Mouse (Mus musculus) cerebellum, adult 9-11 months (tissue): ENCODE results near the gene P2ry14.
"Not testable (repeated sequence)": the region's sequence is repeated elsewhere in the genome, so short reads cannot be mapped to it uniquely, and the experiment has no call there.

Source experiments
- DNase-seq: peaks from one replicate; pipeline ENCODE4 v3.0.0; 2022

The P2ry14 gene

DNA sequence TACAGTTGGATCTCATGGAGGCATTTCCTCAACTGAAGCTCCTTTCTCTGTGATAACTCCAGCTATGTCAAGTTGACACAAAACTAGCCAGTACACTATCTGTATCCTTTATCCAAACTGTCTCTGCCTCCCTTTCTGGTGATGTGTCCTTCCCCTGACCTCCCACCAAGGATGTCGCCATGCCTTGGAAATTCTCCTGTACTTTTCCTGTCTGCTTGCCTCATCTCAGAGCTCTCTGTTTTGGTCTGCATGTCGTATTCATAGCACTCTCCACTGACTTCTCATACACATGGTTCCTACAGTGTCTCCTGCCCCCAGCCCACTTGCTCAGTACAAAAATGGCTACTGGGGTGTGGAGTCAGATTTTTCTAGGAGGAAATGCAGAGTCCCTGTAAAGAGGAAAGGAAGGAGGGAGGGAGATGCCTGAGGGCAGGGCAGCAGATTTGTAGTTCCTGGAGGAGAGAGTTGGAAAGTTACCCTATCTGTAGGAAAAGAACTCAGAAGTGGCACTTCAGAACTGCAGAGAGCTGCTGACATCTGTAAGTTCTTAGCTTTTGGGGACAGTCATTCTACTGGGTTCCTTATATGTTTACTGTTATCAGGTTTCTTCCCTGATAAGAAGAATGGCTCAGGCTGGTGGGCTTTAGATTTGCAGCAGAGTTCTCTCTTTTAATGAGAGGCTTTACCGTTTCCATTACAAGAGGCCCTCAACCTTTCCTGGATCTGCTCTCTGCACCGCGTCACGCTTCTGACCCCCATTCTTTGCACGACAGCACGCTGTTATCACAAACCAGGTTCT is 11.7 kb downstream of the P2ry14 start:
- DNase-seq: no peak

DNA sequence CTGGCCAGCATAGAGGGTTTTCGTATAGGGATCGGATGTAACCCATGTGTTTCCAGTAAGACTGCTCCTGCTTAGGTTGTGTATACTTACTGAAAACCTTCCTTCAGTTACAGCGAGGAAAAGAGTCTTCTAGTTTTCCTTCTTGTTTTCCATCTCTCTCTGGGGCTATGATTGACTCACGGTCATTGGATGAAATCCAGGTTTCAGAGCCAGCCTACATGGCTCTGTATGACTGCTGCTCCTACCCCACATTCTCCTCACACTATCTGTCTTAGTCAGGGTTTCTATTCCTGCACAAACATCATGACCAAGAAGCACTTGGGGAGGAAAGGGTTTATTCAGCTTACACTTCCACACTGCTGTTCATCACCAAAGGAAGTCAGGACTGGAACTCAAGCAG is 12.5 kb downstream of the P2ry14 start:
- not testable (repeated sequence) for DNase-seq

DNA sequence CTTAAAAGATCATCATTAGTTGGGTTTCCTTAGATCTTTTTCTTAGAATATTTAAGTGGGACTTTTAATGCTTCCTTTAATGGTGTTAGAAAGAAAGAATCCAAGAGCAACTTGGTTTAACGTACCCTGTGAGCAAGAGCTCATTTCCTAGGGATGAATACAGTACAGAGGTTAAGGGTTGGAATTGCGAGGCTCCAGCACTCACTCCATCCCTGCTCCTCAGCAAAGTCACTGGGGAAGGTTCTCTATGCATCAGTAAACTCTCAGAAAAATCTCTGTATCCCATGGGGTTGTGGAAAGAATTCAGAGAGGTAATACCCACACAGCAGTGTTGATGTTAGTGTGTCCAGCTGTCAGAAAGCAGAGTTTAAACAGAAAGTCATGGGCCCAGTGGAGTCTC is 13.3 kb downstream of the P2ry14 start:
- no peak for DNase-seq

DNA sequence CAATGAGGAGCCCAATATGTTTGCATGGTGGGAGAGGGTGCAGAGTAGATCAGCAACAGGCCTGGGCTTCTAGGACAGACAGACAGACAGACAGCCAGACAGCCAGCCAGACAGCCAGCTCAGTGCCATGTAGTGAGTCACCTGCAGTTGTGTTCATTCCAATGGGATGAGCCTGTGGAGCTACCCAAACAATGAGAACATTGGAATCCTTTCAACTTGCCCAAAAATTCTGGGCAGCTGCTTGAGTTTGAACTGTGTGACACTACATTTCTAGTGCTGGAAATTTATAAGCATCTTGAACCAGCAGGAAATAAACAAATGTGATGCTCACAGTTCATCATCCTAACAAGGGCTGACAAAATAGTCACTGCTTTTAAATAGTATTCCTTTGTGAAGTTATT is 13.8 kb downstream of the P2ry14 start:
- no peak for DNase-seq

DNA sequence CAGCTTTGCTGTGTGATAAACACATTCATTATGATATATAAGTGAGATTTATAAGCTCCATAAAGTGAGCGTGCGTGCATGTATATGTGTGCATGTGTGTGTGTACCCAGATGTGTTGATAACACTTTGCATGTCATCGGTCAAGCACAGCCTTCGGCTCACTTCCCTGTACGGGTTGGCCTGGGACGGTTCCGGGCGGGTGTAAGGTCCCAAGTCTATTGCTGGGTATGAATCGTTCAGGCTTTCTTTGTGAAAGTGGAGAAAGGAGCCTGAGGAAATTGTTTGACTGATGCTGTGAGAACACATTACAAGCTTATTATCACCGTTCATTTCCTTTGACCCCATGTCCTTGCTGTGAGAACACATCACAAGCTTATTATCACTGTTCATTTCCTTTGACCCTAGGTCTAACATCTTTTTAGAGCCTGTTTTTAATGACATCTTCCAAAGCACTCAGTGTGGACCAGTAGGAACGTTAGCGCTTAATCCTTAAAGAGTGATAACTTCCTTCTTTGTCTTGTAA is 14.4 kb downstream of the P2ry14 start:
- DNase-seq: no peak

DNA sequence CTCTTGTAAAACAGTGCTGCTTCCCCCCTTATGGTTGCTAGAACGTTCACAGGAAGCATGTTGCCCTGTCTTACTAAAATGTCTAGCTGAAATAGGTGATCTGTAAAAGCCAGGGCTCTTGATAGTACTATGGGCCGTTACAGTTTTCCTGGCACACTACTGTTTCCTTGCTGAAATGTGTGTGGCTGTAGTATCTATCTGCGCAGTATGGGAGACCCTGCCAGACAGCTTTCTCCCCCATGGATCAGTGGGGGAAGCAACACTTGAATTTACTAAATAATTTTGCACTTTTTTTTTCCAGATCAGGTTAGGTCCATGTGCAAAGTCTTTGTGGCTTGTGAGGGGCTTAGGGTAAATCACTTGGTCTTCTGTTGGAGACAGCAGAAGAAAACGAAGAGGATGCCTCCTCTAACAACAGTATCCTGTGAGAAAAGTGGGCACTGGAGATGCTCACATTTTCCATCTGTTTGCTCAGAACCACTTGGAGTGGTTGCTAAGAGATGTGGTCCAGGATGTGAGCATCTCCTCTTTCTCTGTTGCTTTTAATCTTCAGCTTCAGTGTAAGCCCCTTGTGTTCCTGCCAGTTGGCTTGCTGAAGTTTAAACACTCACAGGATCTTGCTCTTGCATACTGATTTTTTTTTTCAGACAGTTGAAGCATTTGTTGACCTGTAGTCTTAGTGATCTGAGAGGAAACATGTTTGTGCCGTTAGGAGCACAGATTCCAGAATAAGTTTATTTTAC is 17.3 kb downstream of the P2ry14 start:
- DNase-seq: no peak

DNA sequence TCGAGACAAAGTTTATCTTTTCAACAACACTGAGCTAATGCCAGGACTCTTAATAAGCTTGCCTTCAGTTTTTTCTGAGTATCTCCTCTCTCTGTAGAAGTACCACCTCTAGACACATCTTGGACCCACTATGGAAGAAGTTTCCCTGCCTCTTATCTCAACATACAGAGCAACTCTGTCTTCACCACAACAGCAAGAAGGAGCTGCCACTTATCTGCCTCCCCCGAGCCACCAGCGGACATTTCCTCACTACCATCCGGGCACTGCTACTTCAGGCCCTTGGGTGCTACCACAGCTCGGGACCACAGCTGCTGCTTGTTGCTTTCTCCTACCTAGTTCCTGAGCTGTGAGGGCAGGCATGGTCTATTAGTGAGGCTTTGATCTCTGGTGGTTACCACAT is 20.2 kb downstream of the P2ry14 start:
- DNase-seq: no peak

DNA sequence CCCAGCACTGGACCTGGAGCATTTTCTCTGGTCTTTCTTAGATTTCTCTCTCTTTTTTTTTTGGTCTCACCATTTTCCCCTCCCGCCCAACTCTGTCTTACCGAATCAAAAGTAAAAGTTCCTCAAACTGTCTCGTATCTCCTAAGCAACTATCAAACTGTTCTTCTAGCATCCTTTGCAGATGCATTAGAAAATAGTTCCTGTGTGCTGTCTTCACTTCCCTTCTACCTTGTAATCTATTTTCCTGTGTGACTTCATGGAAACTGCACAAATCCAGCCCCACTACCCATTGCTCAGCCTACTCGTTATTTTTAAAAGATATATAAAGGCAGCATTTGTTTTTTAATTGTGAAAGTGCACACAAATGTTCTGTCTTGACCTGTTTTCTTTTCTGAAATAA is 21.5 kb downstream of the P2ry14 start:
- no peak for DNase-seq

DNA sequence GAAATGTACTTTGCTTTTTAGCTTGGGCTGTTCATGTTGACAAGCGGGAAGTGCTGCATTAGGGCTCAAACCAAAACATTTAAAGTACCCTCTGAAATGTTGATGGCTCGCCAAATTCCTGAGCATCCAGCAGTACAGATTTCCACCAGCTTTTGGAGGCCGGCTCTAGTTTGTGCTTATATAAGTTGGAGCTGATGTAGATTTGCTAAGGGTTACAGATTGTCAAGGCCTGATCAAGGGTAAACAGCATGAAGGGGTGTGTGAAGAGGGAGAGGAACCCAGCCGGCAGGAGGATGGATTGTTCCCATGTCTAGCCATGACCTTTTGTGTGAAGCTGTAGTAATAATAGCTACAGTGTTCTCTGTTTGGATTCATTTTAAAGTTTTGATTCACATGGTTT is 22.3 kb downstream of the P2ry14 start:
- DNase-seq: no peak

DNA sequence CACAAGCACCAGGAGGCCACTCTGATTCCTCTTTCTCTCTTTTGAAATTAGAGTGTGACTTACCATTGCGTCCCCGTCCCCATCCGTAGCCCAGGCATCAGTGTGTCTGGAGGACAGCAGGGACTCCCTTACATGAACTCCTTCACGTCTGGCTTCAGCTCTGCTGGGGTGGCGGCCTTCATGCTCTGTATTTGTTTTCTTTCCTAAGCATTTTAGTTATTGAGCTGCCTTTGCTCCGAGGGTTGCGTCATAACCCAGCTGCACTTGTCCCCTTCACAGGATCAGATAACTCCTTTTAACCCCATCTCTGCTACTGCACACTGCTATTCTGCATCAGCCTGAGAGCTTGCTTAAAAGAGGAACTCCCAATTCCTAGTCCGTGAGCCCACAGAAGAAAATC is 23.0 kb downstream of the P2ry14 start:
- DNase-seq: no peak

DNA sequence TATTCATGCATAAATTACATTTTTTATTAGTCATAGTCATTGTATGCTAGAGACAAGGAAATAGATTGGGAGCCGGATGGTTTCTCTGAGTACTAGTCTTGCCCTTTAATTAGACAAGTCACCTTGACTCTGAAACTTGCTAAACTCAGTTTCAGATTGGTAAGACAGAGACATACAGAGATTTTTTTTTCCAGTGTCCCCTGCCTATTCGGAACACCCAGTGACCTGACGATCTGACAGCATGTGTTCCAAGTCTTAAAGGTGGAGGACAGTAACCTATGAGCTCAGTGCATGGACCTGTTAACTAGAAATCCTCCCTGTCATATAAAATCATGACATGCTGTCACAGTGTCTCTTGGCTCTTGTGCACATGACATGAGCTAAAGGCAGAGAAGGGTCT is 23.9 kb downstream of the P2ry14 start:
- DNase-seq: no peak

DNA sequence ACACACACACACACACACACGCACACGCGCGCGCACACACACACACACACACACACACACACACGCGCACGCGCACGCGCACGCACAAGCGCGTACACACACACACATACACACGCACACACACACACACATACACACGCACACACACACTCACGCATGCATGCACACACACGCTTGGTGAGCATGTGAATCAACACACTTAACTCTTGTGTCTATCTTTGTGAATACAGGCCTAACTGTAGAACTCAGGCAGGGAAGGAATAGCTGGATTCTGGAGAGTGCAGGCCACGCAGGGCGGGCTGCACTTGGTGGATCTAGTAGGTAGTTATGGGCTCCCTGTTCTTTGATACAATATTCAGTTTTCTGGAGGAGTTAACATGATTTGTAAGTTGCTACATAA is 24.7 kb downstream of the P2ry14 start:
- DNase-seq: no peak

DNA sequence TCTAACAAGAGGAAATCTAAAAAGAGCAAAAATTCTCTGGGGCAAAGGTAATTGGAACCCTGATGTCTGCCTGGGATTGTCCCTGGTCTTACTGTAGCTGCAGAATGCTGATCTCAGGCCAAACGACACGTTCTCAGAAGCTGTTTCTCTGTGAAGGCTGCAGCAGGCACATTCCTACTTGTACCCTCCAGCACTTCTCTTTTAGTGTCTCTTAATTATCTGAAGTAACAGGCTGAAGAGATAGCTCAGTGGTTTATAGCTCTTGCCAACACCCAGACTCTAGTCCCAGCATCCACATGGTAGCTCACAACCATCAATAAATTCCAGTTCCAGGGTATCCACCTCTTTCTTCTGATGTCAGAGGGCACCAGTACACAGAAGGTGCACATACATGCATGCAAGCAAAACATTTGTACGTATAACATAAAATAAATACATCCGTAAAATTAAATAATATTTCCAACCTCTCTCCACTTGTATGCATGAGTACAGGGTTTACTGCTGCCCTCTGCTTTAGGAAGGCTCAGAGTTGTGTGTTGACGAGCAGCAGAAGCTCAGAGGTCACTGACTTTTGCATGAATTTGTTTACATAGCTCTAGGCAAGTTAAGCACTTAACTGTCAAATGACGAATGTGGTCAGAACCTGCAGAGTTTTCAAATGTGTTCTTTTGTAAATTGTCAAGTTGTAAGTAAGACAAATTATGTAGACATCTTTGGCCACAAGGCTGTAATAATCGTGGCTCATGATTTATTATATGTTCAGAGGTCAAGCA is 27.4 kb downstream of the P2ry14 start:
- DNase-seq: no peak

DNA sequence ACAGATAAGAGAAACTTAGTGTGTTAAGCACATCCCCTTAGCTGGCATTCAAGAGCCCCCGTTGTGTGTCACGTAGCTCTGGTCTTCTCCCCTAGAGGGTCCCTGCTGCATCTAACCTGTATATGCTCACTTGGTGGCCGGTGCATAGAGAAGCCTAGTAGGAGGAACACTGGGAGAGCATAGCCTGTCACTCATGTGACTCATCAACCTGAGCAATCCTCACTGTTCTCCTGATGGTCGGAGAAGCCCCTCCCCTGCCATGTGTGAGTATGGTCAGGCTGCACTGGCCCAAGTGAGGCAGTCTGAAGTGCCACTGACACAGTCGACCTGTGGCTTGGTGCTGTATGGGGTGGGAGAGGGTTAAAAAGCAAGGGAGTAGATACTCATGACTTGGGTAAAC is 28.4 kb downstream of the P2ry14 start:
- no peak for DNase-seq

DNA sequence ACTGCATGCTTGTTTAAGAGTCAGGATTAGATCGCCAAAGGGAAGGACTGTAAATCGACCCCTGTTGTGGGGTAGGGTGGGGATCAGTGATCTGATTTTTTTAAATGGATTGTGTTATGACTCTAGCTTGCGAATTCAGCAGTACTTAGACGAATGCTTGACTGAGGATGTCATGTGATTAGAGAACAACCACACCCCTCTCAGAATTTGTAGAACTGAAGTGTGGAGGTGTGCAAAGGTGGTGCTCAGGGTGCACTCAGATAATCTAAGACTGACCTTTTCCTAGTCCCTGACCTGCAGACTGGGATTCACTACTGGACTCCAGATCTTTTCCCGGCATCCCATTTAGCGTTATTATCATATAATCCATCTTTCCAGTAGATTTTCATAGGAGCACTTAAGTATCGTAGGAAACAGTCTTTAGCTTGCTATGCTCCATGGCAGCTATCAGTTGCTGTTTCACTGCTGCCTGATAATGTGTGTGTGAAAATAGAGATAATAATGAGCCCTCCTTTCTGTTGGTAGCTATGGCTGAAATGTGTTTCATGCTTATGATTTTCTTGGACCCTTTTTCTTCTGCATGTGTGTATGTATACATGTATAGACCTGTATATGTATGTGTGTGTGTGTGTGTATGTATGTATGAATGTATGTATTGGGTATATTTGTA is 31.5 kb downstream of the P2ry14 start:
- no peak for DNase-seq

DNA sequence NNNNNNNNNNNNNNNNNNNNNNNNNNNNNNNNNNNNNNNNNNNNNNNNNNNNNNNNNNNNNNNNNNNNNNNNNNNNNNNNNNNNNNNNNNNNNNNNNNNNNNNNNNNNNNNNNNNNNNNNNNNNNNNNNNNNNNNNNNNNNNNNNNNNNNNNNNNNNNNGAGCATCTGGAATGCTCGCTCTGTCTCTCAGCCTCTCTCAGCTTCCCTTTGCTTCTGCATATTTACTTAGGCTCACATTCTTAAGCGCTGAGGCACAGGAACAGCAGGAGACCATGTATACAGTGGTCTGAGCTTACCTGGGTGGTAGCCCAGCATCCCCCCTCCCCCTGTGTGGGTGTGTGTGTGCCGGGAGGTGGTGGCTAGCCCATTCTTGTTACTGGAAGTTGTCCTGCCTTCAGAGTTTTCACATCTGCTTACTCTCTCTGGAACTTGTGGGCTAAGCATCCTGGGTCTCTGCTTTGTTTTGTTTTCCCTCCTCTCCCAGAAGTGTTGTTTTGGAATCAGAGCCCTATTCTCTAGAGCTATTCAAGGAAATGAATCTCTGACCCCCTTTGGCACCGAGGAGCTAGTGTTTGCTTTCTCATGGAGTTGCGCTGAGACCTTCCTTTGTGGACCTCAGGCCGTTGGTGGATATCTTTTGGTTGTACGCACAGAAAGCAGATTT is 32.2 kb downstream of the P2ry14 start:
- no peak for DNase-seq

DNA sequence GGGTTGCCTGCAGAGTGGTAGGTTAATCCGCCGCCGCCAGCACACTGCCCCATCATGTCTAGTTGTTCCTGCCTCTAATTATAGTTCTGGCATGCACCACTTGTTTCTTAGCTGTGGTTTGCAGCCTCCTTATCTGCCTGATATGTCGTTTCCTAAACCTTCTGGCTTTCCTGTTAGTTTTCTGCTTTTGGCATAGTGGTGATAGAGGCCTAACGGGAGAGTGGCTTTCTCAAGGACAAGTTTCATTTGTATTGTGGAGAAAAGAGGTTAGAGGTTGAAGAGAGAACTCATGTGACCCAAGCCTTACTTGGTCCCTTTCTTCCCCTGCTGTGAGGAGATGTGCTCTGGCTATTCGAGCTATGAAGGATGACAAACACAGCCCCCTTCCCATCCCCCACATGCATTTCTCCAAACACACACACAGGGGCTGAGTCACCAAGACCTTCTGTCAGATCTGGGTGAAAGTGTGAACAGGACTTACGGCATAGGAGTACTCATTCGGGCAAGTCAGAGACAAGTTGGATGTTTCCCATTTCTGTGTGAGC is 39.4 kb downstream of the P2ry14 start:
- no peak for DNase-seq

DNA sequence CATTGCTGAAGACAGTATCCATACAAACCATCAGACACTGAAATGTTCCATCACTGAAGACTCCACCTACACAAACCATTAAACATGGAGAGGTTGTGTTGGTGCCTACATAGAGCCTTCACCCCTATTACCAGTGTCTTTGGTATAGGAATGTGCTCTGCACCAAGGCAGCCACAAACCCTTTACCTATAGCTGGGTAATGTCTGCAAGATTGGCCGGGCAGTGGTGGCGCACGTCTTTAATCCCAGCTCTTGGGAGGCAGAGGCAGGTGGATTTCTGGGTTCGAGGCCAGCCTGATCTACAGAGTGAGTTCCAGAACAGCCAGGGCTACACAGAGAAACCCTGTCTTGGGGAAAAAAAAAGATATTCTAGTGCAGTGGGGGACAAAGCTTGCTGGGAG is 40.1 kb downstream of the P2ry14 start:
- DNase-seq: not testable (repeated sequence)

DNA sequence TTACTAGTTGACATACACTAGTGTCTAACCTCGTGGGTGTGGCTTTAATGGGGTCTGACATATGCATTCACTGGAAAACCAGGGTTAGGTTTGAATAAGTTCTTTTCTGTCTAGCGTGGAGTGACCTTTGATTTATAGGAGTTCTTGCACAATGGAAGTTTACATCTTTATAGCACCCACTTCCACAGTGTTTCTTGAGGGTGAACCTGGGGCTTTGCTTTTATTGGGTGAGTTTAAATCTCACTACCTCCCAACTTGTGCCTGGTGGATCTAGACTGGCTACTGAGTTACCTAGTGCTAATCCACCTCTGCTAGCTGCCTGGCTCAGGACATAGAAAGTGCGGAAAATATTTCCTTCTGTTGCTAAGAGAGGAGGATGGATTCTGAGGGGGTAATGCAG is 41.5 kb downstream of the P2ry14 start:
- DNase-seq: no peak

DNA sequence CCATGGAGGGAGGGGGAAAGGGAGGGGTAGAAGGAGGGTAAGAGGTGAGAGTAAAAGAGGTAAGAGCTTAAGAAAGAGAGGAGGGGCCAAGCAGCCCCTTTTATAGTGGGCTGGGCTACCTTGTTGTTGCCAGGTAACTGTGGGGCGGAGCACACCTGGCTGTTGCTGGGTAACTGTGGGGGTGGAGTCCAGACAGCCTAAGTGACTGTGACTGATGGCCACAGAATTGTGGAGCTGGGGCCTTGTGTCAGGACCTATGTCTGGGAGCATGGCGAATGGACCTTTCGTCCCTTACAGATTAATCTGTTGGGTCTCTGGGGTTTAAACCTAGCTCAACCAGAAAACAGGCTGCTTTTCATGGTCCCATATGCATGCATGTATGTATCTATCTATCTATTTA is 43.6 kb downstream of the P2ry14 start:
- DNase-seq: not testable (repeated sequence)

DNA sequence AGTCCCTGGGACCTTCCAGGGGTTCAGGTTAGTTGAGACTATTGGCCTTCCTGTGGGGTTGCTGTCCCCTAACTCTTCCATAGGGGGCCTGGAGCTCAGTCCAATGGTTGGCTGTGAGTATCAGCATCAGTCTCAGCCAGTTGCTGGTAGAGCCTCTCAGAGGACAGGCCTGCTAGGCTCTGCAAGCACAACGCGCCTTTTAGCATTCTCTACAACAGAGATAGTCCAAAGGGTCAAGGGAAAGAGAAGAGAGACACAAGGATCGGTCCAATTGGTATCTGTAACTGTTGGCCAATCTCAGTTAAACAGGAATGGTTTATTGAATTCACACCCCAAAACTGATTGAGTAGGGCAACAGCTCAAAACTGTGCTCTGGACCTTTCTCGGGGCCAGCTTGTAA is 46.0 kb downstream of the P2ry14 start:
- DNase-seq: no peak

DNA sequence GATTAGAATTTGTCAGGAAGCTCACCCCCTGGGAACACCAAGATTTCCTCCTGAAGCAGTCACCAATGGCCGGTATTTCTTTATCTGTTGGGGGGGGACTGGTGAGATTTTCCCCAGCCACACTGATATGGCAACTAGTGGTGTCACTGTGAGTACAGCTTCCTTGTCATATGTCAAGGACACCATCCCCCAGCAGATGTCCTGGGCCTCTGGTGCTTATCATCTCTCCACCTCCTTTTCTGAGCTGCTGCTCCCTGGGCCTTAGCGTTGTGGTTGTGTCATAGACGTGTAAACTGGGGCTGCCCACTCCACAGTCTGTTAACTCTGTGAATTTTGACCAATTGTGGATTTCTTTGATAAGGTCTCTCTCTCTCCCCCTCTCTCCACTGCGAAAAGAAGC is 49.0 kb downstream of the P2ry14 start:
- no peak for DNase-seq
